Mouse (Mus musculus) forebrain, embryonic 16.5 days (tissue): Measurements from ENCODE around the gene Vmn1r181. TPM values are rescaled to one million over a fixed set of nuclear protein-coding genes. Genes with fewer than 3 reads are reported as not detected.
"Not testable (repeated sequence)": the region's sequence is repeated elsewhere in the genome, so short reads cannot be mapped to it uniquely, and the experiment has no call there.

ENCODE experiments used
- ATAC-seq: fragments of 200-750 bp; cut with Nextera tagmentation; 2 replicates; pipeline ENCODE4 v1.8.0; 2017; ENCODE audit warnings: mild to moderate bottlenecking, moderate library complexity
- H3K27ac ChIP-seq: fragments of 300-500 bp; sonication (generic); 2 replicates; pipeline ENCODE4 v1.5.1; 2014; ENCODE audit warnings: low read length, control low read depth
- H3K27me3 ChIP-seq: fragments of 300-500 bp; sonication (generic); replicated peaks from 2 replicates; pipeline ENCODE4 v1.6.1; 2014; ENCODE audit warnings: low read length; ENCODE audit not compliant: control insufficient read depth, insufficient read depth
- H3K36me3 ChIP-seq: fragments of 300-500 bp; sonication (generic); 2 replicates; pipeline ENCODE4 v1.6.1; 2014; ENCODE audit not compliant: control insufficient read depth, insufficient read depth
- H3K4me1 ChIP-seq: fragments of 300-500 bp; sonication (generic); replicated peaks from 2 replicates; pipeline ENCODE4 v1.6.1; 2014; ENCODE audit warnings: low read length; ENCODE audit not compliant: control insufficient read depth, insufficient read depth
- H3K4me2 ChIP-seq: fragments of 300-500 bp; sonication (generic); 2 replicates; pipeline ENCODE4 v1.6.1; 2014; ENCODE audit warnings: mild to moderate bottlenecking, low read length, control low read depth
- H3K4me3 ChIP-seq: fragments of 300-500 bp; sonication (generic); replicated peaks from 2 replicates; pipeline ENCODE4 v1.5.1; 2014; ENCODE audit warnings: mild to moderate bottlenecking, low read length, control low read depth
- H3K9ac ChIP-seq: fragments of 300-500 bp; sonication (generic); replicated peaks from 2 replicates; pipeline ENCODE4 v1.6.1; 2014; ENCODE audit warnings: low read depth, low read length, control low read depth
- H3K9me3 ChIP-seq: fragments of 300-500 bp; sonication (generic); 2 replicates; pipeline ENCODE4 v1.6.1; 2016; ENCODE audit warnings: low read length; ENCODE audit not compliant: control insufficient read depth
- WGBS: fragments of 180-500 bp; shearing (Covaris S2); extraction: QIAGEN DNeasy Blood & Tissue Kit; methylation state at CpG from one replicate; pipeline ENCODE4 v1.1.7; 2014; 5-methylcytosine and 5-hydroxymethylcytosine counted together
- polyA plus RNA-seq: library from polyadenylated mRNA; unstranded; fragments of >200 nt; fragmentation: Nextera tagmentation; extraction: Ambion mirVana; gene quantifications from 2 replicates; pipeline ENCODE4 v1.2.1, GENCODE M21; 2015

Gene Vmn1r181
- polyA plus RNA-seq = not detected in 2 replicates

DNA sequence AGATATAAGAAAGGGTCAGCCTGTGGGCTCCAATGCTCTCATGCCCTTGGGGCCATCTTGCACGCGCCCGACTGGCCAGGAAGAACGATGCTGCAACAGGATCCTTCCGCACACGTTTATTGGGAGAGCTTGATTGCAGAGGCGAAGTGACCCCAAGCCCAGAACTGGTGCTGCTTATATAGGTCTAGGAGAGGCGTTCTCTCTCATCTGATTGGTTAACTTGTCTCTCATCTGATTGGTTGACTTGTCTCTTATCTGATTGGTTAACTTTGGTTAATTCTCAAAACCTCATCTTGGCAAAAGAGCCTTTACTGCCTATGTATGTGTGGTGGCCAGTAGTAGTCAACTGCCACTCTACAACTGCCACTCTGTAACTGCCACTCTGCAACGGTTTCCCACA is at the start of gene Vmn1r181:
TSS of gene Vmn1r181 (plus strand) at position 301 of the 400 bp plus-strand sequence.
- not testable (repeated sequence) for H3K4me1 ChIP-seq, H3K27me3 ChIP-seq, H3K9ac ChIP-seq, H3K4me2 ChIP-seq, H3K27ac ChIP-seq, ATAC-seq, H3K4me3 ChIP-seq, H3K36me3 ChIP-seq
- WGBS = 83% methylated on average over 9 of the region's 9 CpGs
- H3K9me3 ChIP-seq = peaks cover 16% of the 10 kb centered on the region; the same call in 1 of the 2 replicates

DNA sequence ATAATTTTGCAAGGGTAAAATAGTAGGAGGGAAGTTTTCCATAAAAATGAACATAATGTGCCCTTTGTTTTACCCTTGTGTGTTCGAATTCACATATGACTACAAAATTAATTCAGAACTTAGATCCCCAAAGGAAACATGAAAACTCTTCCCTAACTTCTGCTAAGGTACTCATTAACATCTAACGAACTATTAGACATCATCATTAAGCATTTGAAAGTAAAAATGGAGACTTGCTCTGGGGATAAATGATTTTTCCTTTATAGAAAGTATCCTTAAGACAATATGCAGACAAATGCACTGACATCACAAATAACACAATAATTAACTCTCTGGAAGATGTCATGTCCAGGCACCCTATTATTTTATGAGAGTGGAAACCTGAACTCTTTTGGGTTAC is 47.7 kb upstream of the Vmn1r181 start, which contains the start of gene Vmn1r179:
TSS of gene Vmn1r179 (plus strand) at position 301 of the 400 bp plus-strand sequence.
- WGBS = 58% methylated on average over 2 of the region's 2 CpGs
- H3K9me3 ChIP-seq = 0 out of 2 replicates have a peak, but pooled peaks cover 4% of the 10 kb centered on the region
- H3K27me3 ChIP-seq = no peaks in the 10 kb centered on the region
- H3K4me3 ChIP-seq = no peak within 1 kb of the TSS
- no peak within 1 kb of the TSS for H3K9ac ChIP-seq
- no peak within 1 kb of the TSS for H3K27ac ChIP-seq
- H3K36me3 ChIP-seq = no peaks in the 10 kb centered on the region
- H3K4me1 ChIP-seq = no peaks in the 10 kb centered on the region
- no peak within 1 kb of the TSS for H3K4me2 ChIP-seq
- ATAC-seq = no peak

DNA sequence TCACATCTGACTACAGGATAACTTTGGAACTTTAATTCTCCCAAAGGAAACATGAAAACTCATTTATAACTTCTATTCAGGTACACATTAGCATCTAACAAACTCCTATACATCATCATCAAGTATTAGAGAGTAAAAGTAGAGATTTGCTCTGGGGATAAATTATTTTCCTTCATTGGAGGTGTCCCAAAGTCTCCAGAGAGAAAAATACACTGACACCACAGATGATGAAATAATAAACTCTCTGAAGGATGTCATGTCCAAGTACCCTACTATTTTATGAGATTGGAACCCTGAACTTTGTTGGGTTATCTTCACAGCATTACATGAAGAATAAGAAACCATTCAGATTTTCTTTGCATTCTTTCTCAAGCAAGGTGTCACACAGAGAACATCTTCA is 24.1 kb upstream of the Vmn1r181 start, which contains the start of gene Vmn1r180:
TSS of gene Vmn1r180 (plus strand) at position 301 of the 400 bp plus-strand sequence.
- Histone ChIP-seq H3K4me3 (no peak within 1 kb of the TSS), H3K36me3 (no peaks in the 10 kb centered on the region), H3K9ac (no peak within 1 kb of the TSS), H3K27ac (no peak within 1 kb of the TSS), H3K27me3 (no peaks in the 10 kb centered on the region), H3K4me2 (no peak within 1 kb of the TSS), H3K4me1 (no peaks in the 10 kb centered on the region), H3K9me3 (0 out of 2 replicates have a peak, but pooled peaks cover 5% of the 10 kb centered on the region)
- ATAC-seq = no peak

DNA sequence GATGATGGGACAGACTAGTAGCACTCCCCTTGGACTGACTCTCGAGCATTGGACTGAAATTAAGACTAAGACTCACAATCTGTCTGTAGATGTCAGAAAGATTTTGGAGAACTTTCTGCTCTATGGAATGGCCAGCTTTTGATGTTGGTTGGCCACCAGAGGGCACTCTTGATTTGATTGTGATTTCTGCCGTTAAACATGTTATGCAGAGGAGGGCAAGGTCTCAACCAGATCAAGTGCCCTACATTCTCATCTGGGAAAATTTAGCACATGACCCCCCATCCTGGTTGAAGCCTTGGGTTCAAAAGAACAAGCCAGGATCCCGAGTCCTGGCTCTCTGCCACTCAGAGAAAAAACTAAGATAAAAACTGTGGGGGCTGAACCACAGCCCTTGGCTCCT is 6.4 kb upstream of the Vmn1r181 start:
- H3K36me3 ChIP-seq, ATAC-seq, H3K27me3 ChIP-seq, H3K9ac ChIP-seq, H3K4me2 ChIP-seq, H3K27ac ChIP-seq, H3K4me3 ChIP-seq, H3K4me1 ChIP-seq: not testable (repeated sequence)
- H3K9me3 ChIP-seq = peaks cover 12% of the 10 kb centered on the region; the same call in 1 of the 2 replicates
- 56% methylated on average over 3 of the region's 3 CpGs for WGBS

DNA sequence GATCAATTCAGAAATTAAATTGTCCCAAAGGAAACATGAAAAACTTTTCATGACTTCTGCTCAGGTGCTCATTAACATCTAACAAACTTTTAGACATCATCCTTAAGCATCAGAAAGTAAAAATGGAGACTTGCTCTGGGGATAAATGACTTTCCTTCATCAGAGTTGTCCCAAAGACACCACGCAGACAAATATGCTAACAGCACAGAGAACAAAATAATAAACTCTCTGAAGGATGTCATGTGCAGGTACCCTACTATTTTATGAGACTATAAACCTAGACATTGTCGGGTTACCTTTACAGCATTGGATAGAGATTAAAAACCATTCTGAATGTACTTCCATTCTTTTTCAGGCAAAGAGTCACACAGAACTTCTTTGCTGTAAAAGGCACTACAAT is 27.0 kb downstream of the Vmn1r181 start, which contains the start of gene V1rd19:
TSS of gene V1rd19 (plus strand) at position 301 of the 400 bp plus-strand sequence.
- Histone ChIP-seq H3K27me3 (no peaks in the 10 kb centered on the region), H3K9ac (no peak within 1 kb of the TSS), H3K9me3 (peaks cover 2% of the 10 kb centered on the region; the same call in 1 of the 2 replicates), H3K4me2 (no peak within 1 kb of the TSS), H3K27ac (no peak within 1 kb of the TSS), H3K36me3 (no peaks in the 10 kb centered on the region), H3K4me1 (no peaks in the 10 kb centered on the region), H3K4me3 (no peak within 1 kb of the TSS)
- ATAC-seq = no peak
- 65% methylated on average over 2 of the region's 2 CpGs for WGBS

Other genes with a start within 250 kb of the Vmn1r181 start
- not detected in 2 replicates for gene Vmn1r174, start 222.3 kb upstream of the Vmn1r181 start, polyA plus RNA-seq
- not detected in 2 replicates for gene Vmn1r175, start 164.0 kb upstream of the Vmn1r181 start, polyA plus RNA-seq
- gene Vmn1r176, start 137.2 kb upstream of the Vmn1r181 start, polyA plus RNA-seq = not detected in 2 replicates
- gene Vmn1r177, start 108.2 kb upstream of the Vmn1r181 start, polyA plus RNA-seq = not detected in 2 replicates
- gene Vmn1r178, start 82.6 kb upstream of the Vmn1r181 start, polyA plus RNA-seq = not detected in 2 replicates
- not detected in 2 replicates for gene Vmn1r179, start 47.6 kb upstream of the Vmn1r181 start, polyA plus RNA-seq
- gene Vmn1r180, start 24.0 kb upstream of the Vmn1r181 start, polyA plus RNA-seq = not detected in 2 replicates
- gene V1rd19, start 27.1 kb downstream of the Vmn1r181 start, polyA plus RNA-seq = not detected in 2 replicates
- gene Vmn1r183, start 78.6 kb downstream of the Vmn1r181 start, polyA plus RNA-seq = not detected in 2 replicates
- gene Zfp180, start 107.3 kb downstream of the Vmn1r181 start, polyA plus RNA-seq = 44.0 and 46.7 TPM in 2 replicates
- gene Zfp112, start 137.7 kb downstream of the Vmn1r181 start, polyA plus RNA-seq = 10.5 and 12.7 TPM in 2 replicates
- 26.9 and 31.5 TPM in 2 replicates for gene Zfp235, start 159.6 kb downstream of the Vmn1r181 start, polyA plus RNA-seq
- gene Zfp114, start 200.4 kb downstream of the Vmn1r181 start, polyA plus RNA-seq = 10.0 and 10.7 TPM in 2 replicates
- gene Zfp111, start 236.8 kb downstream of the Vmn1r181 start, polyA plus RNA-seq = 7.2 and 7.4 TPM in 2 replicates